Mouse (Mus musculus): ENCODE data around the gene Gm2663. TPM values are rescaled to one million over a fixed set of nuclear protein-coding genes. Genes with fewer than 3 reads are reported as not detected.
"Not testable (repeated sequence)": the region's sequence is repeated elsewhere in the genome, so short reads cannot be mapped to it uniquely, and the experiment has no call there.

Gm2663 gene
- polyA plus RNA-seq, 1 experiment from 2014 or later, result not detected

DNA sequence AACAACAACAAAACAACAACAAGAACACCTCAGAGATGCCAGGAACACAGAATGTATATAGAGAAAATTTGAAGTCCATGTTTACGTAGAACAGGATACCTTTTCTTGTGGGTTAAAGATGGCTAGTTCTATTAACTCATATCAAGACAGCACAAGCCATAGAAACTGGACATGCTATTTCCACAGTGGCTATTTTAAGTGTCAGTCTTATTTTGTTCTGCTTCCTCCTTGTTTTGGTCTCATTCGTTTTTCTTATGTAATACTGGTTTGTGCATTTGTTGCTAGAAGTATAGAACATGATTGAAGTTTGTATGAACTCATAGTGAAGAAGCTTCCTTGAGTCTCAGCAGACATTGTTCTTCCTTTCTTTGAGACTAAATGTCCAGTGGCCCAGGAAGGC is 19.9 kb upstream of the Gm2663 start:
- Histone ChIP-seq H3K36me3 (no peaks in the 10 kb centered on the region), H3K27me3 (replicated peaks) (no peaks in the 10 kb centered on the region), H3K4me2 (no peak overlapping the region), H3K9me3 (no peaks in the 10 kb centered on the region), H3K27ac (no peak overlapping the region), H3K9ac (no peak overlapping the region), H3K4me3 (replicated peaks) (no peak overlapping the region), H3K4me1 (no peaks in the 10 kb centered on the region)
- no peak for ATAC-seq (ENCODE audit: insufficient read depth, low FRiP score, low read depth)
- 85% methylated on average over 2 of the region's 2 CpGs for WGBS

GRCm38 (mm10) chr6:41018629-41019028 is 19.4 kb upstream of the Gm2663 start:
- Histone ChIP-seq H3K27me3 (replicated peaks) (no peaks in the 10 kb centered on the region), H3K4me2 (no peak overlapping the region), H3K9ac (no peak overlapping the region), H3K4me1 (no peaks in the 10 kb centered on the region), H3K27ac (no peak overlapping the region), H3K4me3 (replicated peaks) (no peak overlapping the region), H3K9me3 (no peaks in the 10 kb centered on the region), H3K36me3 (no peaks in the 10 kb centered on the region)
- 52% methylated on average over 2 of the region's 2 CpGs for WGBS
- ATAC-seq (ENCODE audit: insufficient read depth, low FRiP score, low read depth), result no peak

DNA sequence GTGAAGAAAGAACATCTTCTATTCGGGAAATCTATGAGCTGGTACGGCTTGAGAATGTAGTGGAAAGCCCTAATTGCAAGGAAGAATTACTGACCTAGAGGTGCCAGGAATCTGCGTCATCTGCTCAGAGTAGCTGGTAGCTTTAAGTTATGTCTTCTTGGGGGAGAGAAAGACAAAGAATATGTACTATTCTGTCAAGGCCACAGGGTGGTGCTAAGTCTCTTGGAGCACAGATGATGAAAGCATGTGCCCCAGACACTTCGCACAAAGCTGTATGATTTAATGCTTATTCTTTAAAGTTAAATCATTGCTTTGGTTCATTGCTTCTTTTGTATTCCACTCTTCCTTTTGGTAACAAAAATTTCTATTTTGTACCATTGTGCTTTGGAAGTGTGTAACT is 15.8 kb upstream of the Gm2663 start:
- Histone ChIP-seq H3K4me2 (no peak overlapping the region), H3K4me3 (replicated peaks) (no peak overlapping the region), H3K27me3 (replicated peaks) (no peaks in the 10 kb centered on the region), H3K36me3 (no peaks in the 10 kb centered on the region), H3K27ac (no peak overlapping the region), H3K4me1 (no peaks in the 10 kb centered on the region), H3K9ac (no peak overlapping the region), H3K9me3 (no peaks in the 10 kb centered on the region)
- no peak for ATAC-seq (ENCODE audit: insufficient read depth, low FRiP score, low read depth)
- WGBS, result 69% methylated on average over 4 of the region's 4 CpGs

- not testable (repeated sequence) for H3K9me3 ChIP-seq
Observed at GRCm38 (mm10) chr6:40964454-40964853, 34.8 kb downstream of the Gm2663 start, which contains the start of gene 1810009J06Rik. Gene 1810009J06Rik (plus strand): TSS chr6:40964754.

GRCm38 (mm10) chr6:40953716-40954115 is 45.6 kb downstream of the Gm2663 start:
- ATAC-seq (ENCODE audit: insufficient read depth, low FRiP score, low read depth), result no peak

More at GRCm38 (mm10) chr6:40964454-40964853, 34.8 kb downstream of the Gm2663 start, which contains the start of gene 1810009J06Rik:
- not testable (repeated sequence) for H3K27ac ChIP-seq; H3K27me3 ChIP-seq (replicated peaks); H3K9ac ChIP-seq; H3K4me3 ChIP-seq (replicated peaks); H3K4me1 ChIP-seq; H3K4me2 ChIP-seq; ATAC-seq (ENCODE audit: insufficient read depth, low FRiP score, low read depth); H3K36me3 ChIP-seq
- WGBS, result 87% methylated on average over 2 of the region's 2 CpGs

GRCm38 (mm10) chr6:40951770-40952169 is 47.5 kb downstream of the Gm2663 start, which contains the start of gene Gm4744:
Gene Gm4744 (minus strand): TSS chr6:40951870.
- Histone ChIP-seq H3K9me3 (no peaks in the 10 kb centered on the region), H3K9ac (no peak within 1 kb of the TSS), H3K4me1 (no peaks in the 10 kb centered on the region), H3K27me3 (replicated peaks) (no peaks in the 10 kb centered on the region), H3K36me3 (no peaks in the 10 kb centered on the region), H3K27ac (no peak within 1 kb of the TSS), H3K4me2 (no peak within 1 kb of the TSS), H3K4me3 (replicated peaks) (no peak within 1 kb of the TSS)
- ATAC-seq (ENCODE audit: insufficient read depth, low FRiP score, low read depth), result no peak

More at GRCm38 (mm10) chr6:40953716-40954115, 45.6 kb downstream of the Gm2663 start:
- no peak overlapping the region for H3K27ac ChIP-seq
- WGBS, result 59% methylated on average over 2 of the region's 2 CpGs
- H3K4me2 ChIP-seq, result no peak overlapping the region
- H3K4me3 ChIP-seq (replicated peaks), result no peak overlapping the region
- no peaks in the 10 kb centered on the region for H3K27me3 ChIP-seq (replicated peaks)
- no peak overlapping the region for H3K9ac ChIP-seq
- no peaks in the 10 kb centered on the region for H3K36me3 ChIP-seq
- H3K4me1 ChIP-seq, result no peaks in the 10 kb centered on the region
- H3K9me3 ChIP-seq, result no peaks in the 10 kb centered on the region

Other genes starting within 250 kb of the Gm2663 start
- gene Moxd2, start 112.0 kb downstream of the Gm2663 start, polyA plus RNA-seq (2015; fragmentation: Nextera tagmentation; extraction: Ambion mirVana), result not detected in 2 replicates
- gene Prss58, start 99.1 kb downstream of the Gm2663 start, polyA plus RNA-seq (2015; fragmentation: Nextera tagmentation; extraction: Ambion mirVana), result not detected in 2 replicates
- not detected in 2 replicates for gene 1700074P13Rik, start 58.9 kb downstream of the Gm2663 start, polyA plus RNA-seq (2015; fragmentation: Nextera tagmentation; extraction: Ambion mirVana)
- 0.17 and 0.24 TPM in 2 replicates for gene Gm4744, start 47.6 kb downstream of the Gm2663 start, polyA plus RNA-seq (2015; fragmentation: Nextera tagmentation; extraction: Ambion mirVana)
- 0.45 TPM in 1 of 2 replicates, not detected in the other for gene 1810009J06Rik, start 34.7 kb downstream of the Gm2663 start, polyA plus RNA-seq (2015; fragmentation: Nextera tagmentation; extraction: Ambion mirVana)
- 3.2 and 3.5 TPM in 2 replicates for gene 2210010C04Rik, start 36.0 kb upstream of the Gm2663 start, polyA plus RNA-seq (2015; fragmentation: Nextera tagmentation; extraction: Ambion mirVana)